Mouse (Mus musculus): ENCODE measurements around the gene Depdc5.

DNA sequence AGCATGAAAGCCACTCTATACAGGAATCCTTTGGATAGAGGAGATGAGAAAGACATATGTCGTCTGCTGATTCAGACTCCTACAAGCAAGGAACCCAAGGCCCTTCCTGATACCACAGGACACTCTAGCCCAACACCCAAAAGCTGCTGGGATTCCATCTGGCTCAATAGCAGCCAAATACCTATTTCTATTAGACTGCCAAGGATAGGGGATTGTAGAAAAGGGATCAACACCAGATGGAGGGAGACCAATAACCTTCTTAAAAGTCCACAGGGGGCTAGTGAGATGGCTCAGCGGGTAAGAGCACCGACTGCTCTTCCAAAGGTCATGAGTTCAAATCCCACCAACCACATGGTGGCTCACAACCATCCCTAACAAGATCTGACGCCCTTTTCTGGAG is 48.1 kb upstream of the Depdc5 start:
- no peak for TF ChIP-seq CTCF (IDR thresholded peaks at IDR 0.05; ENCODE audit: extremely low read depth, insufficient read length, insufficient replicate concordance, low read depth, low read length)
- TF ChIP-seq POLR2A (IDR thresholded peaks at IDR 0.05; ENCODE audit: low read depth, low read length) = no peak
